Mouse (Mus musculus): ENCODE results near the gene Thap11. TPM values are rescaled to one million over a fixed set of nuclear protein-coding genes. Genes with fewer than 3 reads are reported as not detected.

The Thap11 gene
- polyA plus RNA-seq, 1 experiment from 2014 or later, result 55.2 TPM

GRCm38 (mm10) chr8:105839209-105839608 lies 15.7 kb upstream of the Thap11 start:
- H3K9ac ChIP-seq (ENCODE audit: low read length), result no peak overlapping the region
- 89% methylated on average over 5 of the region's 5 CpGs for WGBS
- H3K4me2 ChIP-seq (ENCODE audit: low read depth, low read length), result no peak overlapping the region
- no peak overlapping the region for H3K4me3 ChIP-seq (ENCODE audit: low read length)
- H3K9me3 ChIP-seq (ENCODE audit: control insufficient read depth, low read length), result no peaks in the 10 kb centered on the region
- H3K27me3 ChIP-seq (ENCODE audit: control insufficient read depth, insufficient read depth, low read depth, low read length), result no peaks in the 10 kb centered on the region
- H3K4me1 ChIP-seq (replicated peaks; ENCODE audit: control insufficient read depth, insufficient read depth, low read length), result no peaks in the 10 kb centered on the region
- H3K27ac ChIP-seq (ENCODE audit: low read length), result no peak overlapping the region
- no peak for ATAC-seq (ENCODE audit: low read depth)
- H3K36me3 ChIP-seq (ENCODE audit: control insufficient read depth, insufficient read depth, low read length), result peaks cover 8% of the 10 kb centered on the region; the same call in 1 of the 2 replicates

DNA sequence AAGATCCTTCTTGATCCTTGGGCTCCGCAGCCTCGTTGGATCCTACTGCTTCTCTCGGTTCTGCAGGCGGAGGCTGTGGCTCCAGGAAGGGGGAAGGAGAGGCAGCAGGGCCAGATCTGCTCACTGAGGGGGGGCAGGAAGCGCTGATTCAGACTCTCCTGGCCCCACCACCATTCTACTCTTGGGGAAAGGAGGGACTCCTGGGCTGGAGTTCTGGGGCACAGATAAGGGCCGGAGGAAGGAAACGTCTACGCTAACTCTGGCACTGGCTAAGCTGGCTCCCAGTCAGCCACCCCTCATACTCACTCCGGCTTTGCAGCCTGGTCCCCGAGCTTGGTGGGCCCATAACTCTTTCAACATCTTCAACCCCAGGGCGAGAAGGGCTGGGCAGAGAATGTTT lies 8.3 kb upstream of the Thap11 start:
- Histone ChIP-seq H3K4me2 (ENCODE audit: low read depth, low read length) (no peak overlapping the region), H3K27me3 (ENCODE audit: control insufficient read depth, insufficient read depth, low read depth, low read length) (no peaks in the 10 kb centered on the region), H3K36me3 (ENCODE audit: control insufficient read depth, insufficient read depth, low read length) (peaks cover 43% of the 10 kb centered on the region), H3K9ac (ENCODE audit: low read length) (no peak overlapping the region), H3K9me3 (ENCODE audit: control insufficient read depth, low read length) (no peaks in the 10 kb centered on the region), H3K27ac (ENCODE audit: low read length) (no peak overlapping the region), H3K4me3 (ENCODE audit: low read length) (no peak overlapping the region), H3K4me1 (replicated peaks; ENCODE audit: control insufficient read depth, insufficient read depth, low read length) (peaks cover 7% of the 10 kb centered on the region)
- 87% methylated on average over 11 of the region's 11 CpGs for WGBS
- ATAC-seq (ENCODE audit: low read depth), result no peak

DNA sequence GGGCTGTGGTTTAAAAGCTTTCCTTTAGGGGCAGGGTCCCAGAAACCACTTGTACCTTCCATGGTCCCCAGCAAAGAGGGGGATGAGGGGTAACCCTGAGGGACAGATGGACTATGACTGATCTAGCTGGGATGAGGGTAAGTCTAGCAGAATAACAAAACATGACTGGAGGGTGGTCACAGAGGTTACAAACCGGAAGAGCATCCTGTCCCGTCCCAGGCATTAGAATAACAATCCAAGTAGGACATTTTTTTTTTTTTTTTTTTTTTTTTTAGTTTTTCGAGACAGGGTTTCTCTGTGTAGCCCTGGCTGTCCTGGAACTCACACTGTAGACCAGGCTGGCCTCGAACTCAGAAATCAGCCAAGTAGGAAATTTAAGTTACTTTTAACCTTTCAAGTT lies 4.9 kb upstream of the Thap11 start:
- Histone ChIP-seq H3K9me3 (ENCODE audit: control insufficient read depth, low read length) (no peaks in the 10 kb centered on the region), H3K4me1 (replicated peaks; ENCODE audit: control insufficient read depth, insufficient read depth, low read length) (peaks cover 9% of the 10 kb centered on the region), H3K27me3 (ENCODE audit: control insufficient read depth, insufficient read depth, low read depth, low read length) (no peaks in the 10 kb centered on the region), H3K27ac (ENCODE audit: low read length) (no peak overlapping the region), H3K9ac (ENCODE audit: low read length) (no peak overlapping the region), H3K36me3 (ENCODE audit: control insufficient read depth, insufficient read depth, low read length) (peaks cover 29% of the 10 kb centered on the region), H3K4me2 (ENCODE audit: low read depth, low read length) (no peak overlapping the region), H3K4me3 (ENCODE audit: low read length) (no peak overlapping the region)
- ATAC-seq (ENCODE audit: low read depth), result no peak
- 68% methylated on average over 4 of the region's 4 CpGs for WGBS

DNA sequence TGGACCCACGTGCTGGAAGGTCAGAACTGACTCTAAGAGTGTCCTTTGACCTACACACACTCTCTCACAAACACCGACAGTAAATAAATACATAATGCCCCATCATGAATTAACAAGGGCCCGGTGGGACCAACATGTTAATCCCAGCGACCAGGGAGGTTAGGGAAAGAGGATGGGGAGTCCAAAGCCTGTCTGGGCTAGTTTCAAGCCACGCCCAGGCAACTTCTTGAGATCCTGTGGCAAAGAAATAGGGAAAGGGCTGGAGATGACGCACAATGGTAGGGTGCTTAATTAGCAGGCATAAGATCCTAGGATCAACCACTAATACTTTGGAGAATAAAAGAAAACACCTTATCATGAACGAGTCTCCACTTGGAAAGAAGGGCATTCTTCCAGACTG lies 4.3 kb upstream of the Thap11 start:
- Histone ChIP-seq H3K27ac (ENCODE audit: low read length) (no peak overlapping the region), H3K9ac (ENCODE audit: low read length) (peak overlapping the region; percentile 36), H3K9me3 (ENCODE audit: control insufficient read depth, low read length) (no peaks in the 10 kb centered on the region), H3K27me3 (ENCODE audit: control insufficient read depth, insufficient read depth, low read depth, low read length) (no peaks in the 10 kb centered on the region), H3K4me1 (replicated peaks; ENCODE audit: control insufficient read depth, insufficient read depth, low read length) (peaks cover 9% of the 10 kb centered on the region), H3K36me3 (ENCODE audit: control insufficient read depth, insufficient read depth, low read length) (peaks cover 26% of the 10 kb centered on the region), H3K4me3 (ENCODE audit: low read length) (peak overlapping the region; percentile 25; the same call in 1 of the 2 replicates), H3K4me2 (ENCODE audit: low read depth, low read length) (peak overlapping the region; percentile 10)
- 69% methylated on average over 7 of the region's 7 CpGs for WGBS
- ATAC-seq (ENCODE audit: low read depth), result no peak

GRCm38 (mm10) chr8:105851651-105852143 lies 3.2 kb upstream of the Thap11 start:
- Histone ChIP-seq H3K4me1 (replicated peaks; ENCODE audit: control insufficient read depth, insufficient read depth, low read length) (peaks cover 15% of the 10 kb centered on the region), H3K4me3 (ENCODE audit: low read length) (peak overlapping the region; percentile 86), H3K27me3 (ENCODE audit: control insufficient read depth, insufficient read depth, low read depth, low read length) (no peaks in the 10 kb centered on the region), H3K9me3 (ENCODE audit: control insufficient read depth, low read length) (no peaks in the 10 kb centered on the region), H3K36me3 (ENCODE audit: control insufficient read depth, insufficient read depth, low read length) (peaks cover 16% of the 10 kb centered on the region), H3K4me2 (ENCODE audit: low read depth, low read length) (peak overlapping the region; percentile 77), H3K9ac (ENCODE audit: low read length) (peak overlapping the region; percentile 88), H3K27ac (ENCODE audit: low read length) (peak overlapping the region; percentile 59)
- peak; percentile 77 for ATAC-seq (ENCODE audit: low read depth)
- 0% methylated on average over 34 of the region's 34 CpGs for WGBS

GRCm38 (mm10) chr8:105852146-105852729 lies 2.7 kb upstream of the Thap11 start:
- Histone ChIP-seq H3K4me2 (ENCODE audit: low read depth, low read length) (no peak overlapping the region), H3K4me1 (replicated peaks; ENCODE audit: control insufficient read depth, insufficient read depth, low read length) (peaks cover 19% of the 10 kb centered on the region), H3K27me3 (ENCODE audit: control insufficient read depth, insufficient read depth, low read depth, low read length) (no peaks in the 10 kb centered on the region), H3K9ac (ENCODE audit: low read length) (no peak overlapping the region; the same call in 1 of the 2 replicates), H3K4me3 (ENCODE audit: low read length) (peak overlapping the region; percentile 86), H3K27ac (ENCODE audit: low read length) (no peak overlapping the region), H3K9me3 (ENCODE audit: control insufficient read depth, low read length) (no peaks in the 10 kb centered on the region), H3K36me3 (ENCODE audit: control insufficient read depth, insufficient read depth, low read length) (peaks cover 10% of the 10 kb centered on the region)
- WGBS, result 77% methylated on average over 12 of the region's 12 CpGs
- no peak for ATAC-seq (ENCODE audit: low read depth)

DNA sequence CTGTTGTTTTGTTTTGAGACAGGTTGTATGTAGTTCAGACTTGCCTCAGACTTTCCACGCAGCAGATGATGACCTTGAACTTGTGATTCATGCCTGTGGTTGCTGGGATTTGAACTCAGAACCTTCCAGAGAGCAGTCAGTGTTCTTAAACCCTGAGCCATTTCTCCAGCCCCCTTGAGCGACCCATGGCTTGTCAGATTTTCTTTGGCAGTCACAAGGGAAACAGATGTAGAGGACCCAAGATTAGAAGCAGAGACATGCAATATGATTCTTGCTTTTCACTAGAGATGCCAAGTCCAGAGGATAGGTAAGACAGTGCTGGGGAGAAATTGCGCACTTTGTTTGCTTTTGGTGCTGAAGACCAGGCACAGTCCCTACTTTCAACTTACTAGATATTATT lies 1.8 kb upstream of the Thap11 start, which contains the start of gene Cenpt:
Gene Cenpt (minus strand): TSS at position 101 of the 400 bp plus-strand sequence.
- no peak within 1 kb of the TSS for H3K4me2 ChIP-seq (ENCODE audit: low read depth, low read length)
- H3K4me3 ChIP-seq (ENCODE audit: low read length), result no peak within 1 kb of the TSS
- 88% methylated on average over 3 of the region's 3 CpGs for WGBS
- no peaks in the 10 kb centered on the region for H3K27me3 ChIP-seq (ENCODE audit: control insufficient read depth, insufficient read depth, low read depth, low read length)
- no peak for ATAC-seq (ENCODE audit: low read depth)
- no peak within 1 kb of the TSS for H3K27ac ChIP-seq (ENCODE audit: low read length)
- no peak within 1 kb of the TSS for H3K9ac ChIP-seq (ENCODE audit: low read length)
- peaks cover 26% of the 10 kb centered on the region for H3K4me1 ChIP-seq (replicated peaks; ENCODE audit: control insufficient read depth, insufficient read depth, low read length)
- peaks cover 11% of the 10 kb centered on the region for H3K36me3 ChIP-seq (ENCODE audit: control insufficient read depth, insufficient read depth, low read length)
- H3K9me3 ChIP-seq (ENCODE audit: control insufficient read depth, low read length), result no peaks in the 10 kb centered on the region

GRCm38 (mm10) chr8:105854303-105854702 lies 629 bp upstream of the Thap11 start:
- Histone ChIP-seq H3K27ac (ENCODE audit: low read length) (peak overlapping the region; percentile 84; the same call in 1 of the 2 replicates), H3K4me3 (ENCODE audit: low read length) (peak overlapping the region; percentile 89), H3K36me3 (ENCODE audit: control insufficient read depth, insufficient read depth, low read length) (peaks cover 6% of the 10 kb centered on the region), H3K27me3 (ENCODE audit: control insufficient read depth, insufficient read depth, low read depth, low read length) (no peaks in the 10 kb centered on the region), H3K9me3 (ENCODE audit: control insufficient read depth, low read length) (no peaks in the 10 kb centered on the region), H3K4me1 (replicated peaks; ENCODE audit: control insufficient read depth, insufficient read depth, low read length) (peaks cover 26% of the 10 kb centered on the region), H3K4me2 (ENCODE audit: low read depth, low read length) (peak overlapping the region; percentile 91), H3K9ac (ENCODE audit: low read length) (peak overlapping the region; percentile 91)
- no peak for ATAC-seq (ENCODE audit: low read depth)
- 28% methylated on average over 8 of the region's 8 CpGs for WGBS

DNA sequence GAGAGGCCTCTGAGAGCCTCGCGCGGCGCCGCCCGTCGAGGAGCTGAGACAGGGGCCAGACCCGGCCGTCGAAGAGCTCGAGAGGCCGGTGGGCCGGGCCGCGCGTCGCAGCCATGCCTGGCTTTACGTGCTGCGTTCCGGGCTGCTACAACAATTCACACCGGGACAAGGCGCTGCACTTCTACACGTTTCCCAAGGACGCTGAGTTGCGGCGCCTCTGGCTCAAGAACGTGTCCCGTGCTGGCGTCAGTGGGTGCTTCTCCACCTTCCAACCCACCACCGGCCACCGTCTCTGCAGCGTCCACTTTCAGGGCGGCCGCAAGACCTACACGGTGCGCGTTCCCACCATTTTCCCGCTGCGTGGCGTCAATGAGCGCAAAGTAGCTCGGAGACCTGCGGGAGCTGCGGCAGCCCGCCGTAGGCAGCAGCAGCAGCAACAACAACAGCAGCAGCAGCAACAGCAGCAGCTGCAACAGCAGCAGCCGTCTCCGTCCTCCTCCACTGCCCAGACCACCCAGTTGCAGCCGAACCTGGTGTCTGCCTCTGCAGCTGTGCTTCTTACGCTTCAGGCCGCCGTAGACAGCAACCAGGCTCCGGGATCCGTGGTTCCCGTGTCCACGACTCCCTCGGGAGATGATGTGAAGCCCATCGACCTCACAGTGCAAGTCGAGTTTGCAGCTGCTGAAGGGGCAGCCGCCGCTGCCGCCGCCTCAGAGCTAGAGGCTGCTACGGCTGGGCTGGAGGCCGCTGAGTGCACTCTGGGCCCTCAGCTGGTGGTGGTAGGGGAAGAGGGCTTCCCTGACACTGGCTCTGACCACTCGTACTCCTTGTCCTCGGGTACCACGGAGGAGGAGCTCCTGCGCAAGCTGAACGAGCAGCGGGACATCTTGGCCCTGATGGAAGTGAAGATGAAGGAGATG lies 576 bp downstream of the Thap11 start:
- Histone ChIP-seq H3K27me3 (ENCODE audit: control insufficient read depth, insufficient read depth, low read depth, low read length) (no peaks in the 10 kb centered on the region), H3K9ac (ENCODE audit: low read length) (peak overlapping the region; percentile 91), H3K36me3 (ENCODE audit: control insufficient read depth, insufficient read depth, low read length) (peaks cover 6% of the 10 kb centered on the region; the same call in 1 of the 2 replicates), H3K4me3 (ENCODE audit: low read length) (peak overlapping the region; percentile 89), H3K9me3 (ENCODE audit: control insufficient read depth, low read length) (no peaks in the 10 kb centered on the region), H3K27ac (ENCODE audit: low read length) (peak overlapping the region; percentile 84), H3K4me2 (ENCODE audit: low read depth, low read length) (peak overlapping the region; percentile 91), H3K4me1 (replicated peaks; ENCODE audit: control insufficient read depth, insufficient read depth, low read length) (peaks cover 30% of the 10 kb centered on the region)
- peak; percentile 39 for ATAC-seq (ENCODE audit: low read depth)
- under 1% methylated on average over 70 of the region's 71 CpGs for WGBS
